Mouse (Mus musculus) spleen, adult 2 months (tissue): ENCODE results near the gene Zfp655.
"Not testable (repeated sequence)": the region's sequence is repeated elsewhere in the genome, so short reads cannot be mapped to it uniquely, and the experiment has no call there.

Experiments
- CTCF ChIP-seq: fragments of 200-500 bp; IDR thresholded peaks from 2 replicates; pipeline ENCODE4 v1.5.1; 2011; ENCODE audit warnings: mild to moderate bottlenecking, inconsistent platforms; ENCODE audit not compliant: insufficient read depth, insufficient read length, insufficient replicate concordance; ENCODE audit errors: extremely low read depth
- POLR2A ChIP-seq: fragments of 200-500 bp; IDR thresholded peaks from 2 replicates; pipeline ENCODE4 v1.6.1; 2011; ENCODE audit warnings: low read depth, low read length, inconsistent platforms

GRCm38 (mm10) chr5:145229283-145229682 lies 2.2 kb upstream of the Zfp655 start:
- not testable (repeated sequence) for TF ChIP-seq POLR2A, CTCF
